Mouse (Mus musculus): ENCODE measurements around the gene Pls1.

GRCm38 (mm10) chr9:95857414-95858026 lies 12.4 kb upstream of the Pls1 start, which contains the start of gene Atr:
- 0 out of 2 replicates have a peak, but pooled peaks have one; percentile 21 for TF ChIP-seq POLR2A (IDR thresholded peaks at IDR 0.05; ENCODE audit: insufficient read depth, low read depth, low read length)
- no peak for TF ChIP-seq CTCF (IDR thresholded peaks at IDR 0.05)

All from heart, adult 2 months (tissue).